Mouse (Mus musculus) intestine, embryonic 15.5 days (tissue): ENCODE measurements at regions not wholly inside any gene's neighbourhood (a gene's known extent, or its start where the extent isn't known, plus 50 kb on each side); places are given as distances from the start of the nearest gene placed in this dataset.
"Not testable (repeated sequence)": the region's sequence is repeated elsewhere in the genome, so short reads cannot be mapped to it uniquely, and the experiment has no call there.

Experiments
- ATAC-seq: fragments of 200-750 bp; cut with Nextera tagmentation; 2 replicates; pipeline ENCODE4 v1.8.0; 2017; ENCODE audit warnings: moderate TSS enrichment, moderate library complexity
- H3K27ac ChIP-seq: fragments of 300-500 bp; sonication (generic); 2 replicates; pipeline ENCODE4 v1.5.1; 2015; ENCODE audit warnings: mild to moderate bottlenecking, inconsistent platforms
- H3K27me3 ChIP-seq: fragments of 300-500 bp; sonication (generic); replicated peaks from 2 replicates; pipeline ENCODE4 v1.6.1; 2015; ENCODE audit warnings: inconsistent platforms
- H3K36me3 ChIP-seq: fragments of 300-500 bp; sonication (generic); 2 replicates; pipeline ENCODE4 v1.6.1; 2015; ENCODE audit warnings: inconsistent platforms
- H3K4me1 ChIP-seq: fragments of 300-500 bp; sonication (generic); replicated peaks from 2 replicates; pipeline ENCODE4 v1.6.1; 2015; ENCODE audit warnings: inconsistent platforms
- H3K4me2 ChIP-seq: fragments of 300-500 bp; sonication (generic); replicated peaks from 2 replicates; pipeline ENCODE4 v1.6.1; 2015; ENCODE audit warnings: mild to moderate bottlenecking, inconsistent platforms
- H3K4me3 ChIP-seq: fragments of 300-500 bp; sonication (generic); replicated peaks from 2 replicates; pipeline ENCODE4 v1.5.1; 2015; ENCODE audit warnings: inconsistent platforms
- H3K9ac ChIP-seq: fragments of 300-500 bp; sonication (generic); 2 replicates; pipeline ENCODE4 v1.6.1; 2015; ENCODE audit warnings: inconsistent platforms
- H3K9me3 ChIP-seq: fragments of 300-500 bp; sonication (generic); 2 replicates; pipeline ENCODE4 v1.6.1; 2016; ENCODE audit warnings: inconsistent platforms
- WGBS: fragments of 180-500 bp; shearing (Covaris S2); methylation state at CpG from one replicate; pipeline ENCODE4 v1.1.7; 2015; 5-methylcytosine and 5-hydroxymethylcytosine counted together

DNA sequence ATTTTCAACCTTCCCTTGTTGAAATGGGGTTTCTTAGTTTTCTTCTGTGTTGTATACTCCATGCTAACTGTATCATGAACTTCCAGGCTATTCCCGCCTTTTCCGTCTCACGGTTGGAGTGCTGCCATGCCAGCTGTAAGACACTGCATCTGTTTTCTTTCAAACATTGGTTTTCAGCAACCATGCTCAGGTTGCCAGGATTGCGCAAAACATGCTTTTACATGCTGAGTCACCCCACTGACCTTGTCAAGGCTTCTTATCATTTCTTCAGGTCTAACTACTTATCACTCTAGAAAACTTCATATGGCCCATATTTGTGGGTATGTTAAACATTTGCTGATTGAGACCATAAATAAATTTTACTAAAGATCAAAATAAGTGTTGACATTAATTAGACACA is 551.2 kb downstream of the Tlr4 start:
- no peaks in the 10 kb centered on the region for H3K27me3 ChIP-seq
- no peak for ATAC-seq
- H3K9me3 ChIP-seq = no peaks in the 10 kb centered on the region

DNA sequence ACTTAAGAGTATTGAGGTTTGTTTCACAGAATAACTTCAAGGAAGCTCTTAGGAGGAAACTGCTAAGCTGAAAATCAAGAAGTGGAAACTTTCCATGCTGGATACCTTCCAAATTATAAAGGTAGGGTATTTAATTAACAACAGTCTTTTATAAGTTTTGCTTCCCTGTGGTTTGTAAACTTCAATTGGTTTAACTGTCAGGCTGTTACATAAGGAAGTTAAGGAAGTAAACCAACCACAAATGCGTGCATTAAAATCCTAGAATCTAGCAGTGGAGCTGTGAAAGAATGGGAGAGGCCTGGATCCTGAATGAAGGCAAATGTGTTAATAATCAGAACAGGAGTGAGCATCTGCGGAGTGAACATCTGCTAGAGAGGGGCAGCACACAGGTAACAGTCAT is 560.5 kb downstream of the Tlr4 start:
- H3K9ac ChIP-seq = no peak overlapping the region
- H3K27me3 ChIP-seq = no peaks in the 10 kb centered on the region
- no peak overlapping the region for H3K4me3 ChIP-seq
- H3K27ac ChIP-seq = no peak overlapping the region
- H3K36me3 ChIP-seq = no peaks in the 10 kb centered on the region
- H3K9me3 ChIP-seq = no peaks in the 10 kb centered on the region
- no peaks in the 10 kb centered on the region for H3K4me1 ChIP-seq
- 90% methylated on average over 2 of the region's 2 CpGs for WGBS
- ATAC-seq = no peak
- H3K4me2 ChIP-seq = no peak overlapping the region

More for the DNA sequence above, 551.2 kb downstream of the Tlr4 start:
- 82% methylated on average over 4 of the region's 4 CpGs for WGBS
- Histone ChIP-seq H3K27ac (no peak overlapping the region), H3K9ac (no peak overlapping the region), H3K4me3 (no peak overlapping the region), H3K4me1 (no peaks in the 10 kb centered on the region), H3K36me3 (no peaks in the 10 kb centered on the region), H3K4me2 (no peak overlapping the region)

DNA sequence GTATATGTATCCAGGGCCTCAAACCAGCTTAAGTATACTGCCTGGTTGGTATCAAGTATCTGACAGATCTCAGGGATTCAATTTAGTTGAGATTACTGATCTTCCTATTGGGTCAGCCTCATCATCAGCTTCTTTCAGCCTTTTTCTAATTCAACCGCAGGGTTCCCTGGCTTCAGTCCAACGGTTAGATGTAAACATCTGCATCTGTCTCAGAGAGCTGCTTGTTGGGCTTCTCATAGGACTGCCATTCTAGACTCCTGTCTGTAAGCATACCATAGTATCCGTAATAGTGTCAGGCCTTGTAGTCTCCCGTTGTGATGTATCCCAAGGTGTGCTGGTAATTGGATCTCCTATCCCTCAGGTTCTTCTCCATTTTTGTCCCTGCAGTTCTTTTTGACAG is 575.6 kb downstream of the Tlr4 start:
- no peak for ATAC-seq
- no peak overlapping the region for H3K9ac ChIP-seq
- no peak overlapping the region for H3K4me3 ChIP-seq
- no peaks in the 10 kb centered on the region for H3K9me3 ChIP-seq
- no peak overlapping the region for H3K27ac ChIP-seq
- H3K27me3 ChIP-seq = no peaks in the 10 kb centered on the region
- 54% methylated on average over 4 of the region's 4 CpGs for WGBS
- no peaks in the 10 kb centered on the region for H3K4me1 ChIP-seq
- no peak overlapping the region for H3K4me2 ChIP-seq
- no peaks in the 10 kb centered on the region for H3K36me3 ChIP-seq

DNA sequence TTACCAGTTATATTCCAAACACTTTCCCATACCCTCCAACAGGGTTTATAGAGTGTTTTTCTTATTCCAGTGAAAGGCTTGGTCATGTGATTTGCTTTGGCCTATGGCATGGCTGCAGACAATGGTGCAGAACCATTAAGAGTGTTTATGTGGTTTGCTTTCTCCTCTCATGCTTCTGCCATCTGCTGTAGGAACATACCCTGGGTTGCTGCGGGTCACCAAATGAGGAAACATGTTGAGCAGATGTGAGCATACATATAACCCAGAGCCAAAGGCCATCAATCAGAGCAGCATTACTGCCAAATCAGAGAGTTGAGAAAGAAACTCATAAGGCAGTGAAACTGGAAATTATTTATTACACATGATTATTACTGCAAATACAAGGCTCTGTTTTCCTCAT is 596.7 kb downstream of the Tlr4 start:
- Histone ChIP-seq H3K4me2 (no peak overlapping the region), H3K9ac (no peak overlapping the region), H3K4me3 (no peak overlapping the region), H3K9me3 (no peaks in the 10 kb centered on the region), H3K4me1 (no peaks in the 10 kb centered on the region), H3K27ac (no peak overlapping the region), H3K36me3 (no peaks in the 10 kb centered on the region), H3K27me3 (no peaks in the 10 kb centered on the region)
- ATAC-seq = no peak
- WGBS = 76% methylated on average over 1 of the region's 1 CpGs

DNA sequence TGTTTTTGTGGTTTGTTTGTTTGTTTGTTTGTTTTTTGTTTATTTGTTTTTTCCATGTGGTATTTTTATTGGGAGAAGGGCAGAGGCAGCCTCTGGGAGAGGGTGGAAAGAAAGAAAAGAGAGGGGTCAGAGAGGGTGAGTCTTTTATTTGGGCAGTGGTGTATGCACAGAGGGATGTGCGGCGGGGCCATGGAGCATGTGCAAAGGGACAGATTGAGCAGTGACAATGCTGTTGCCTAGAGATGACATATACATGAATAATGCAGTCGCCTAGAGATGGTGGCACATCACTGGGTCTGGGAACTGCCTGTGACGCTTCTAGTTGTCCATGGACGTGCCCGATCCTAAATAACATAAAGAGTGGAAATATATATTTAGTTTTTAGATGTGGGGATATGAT is 598.3 kb downstream of the Tlr4 start:
- H3K4me1 ChIP-seq = no peaks in the 10 kb centered on the region
- H3K4me2 ChIP-seq = no peak overlapping the region
- H3K36me3 ChIP-seq = no peaks in the 10 kb centered on the region
- no peak overlapping the region for H3K9ac ChIP-seq
- H3K27ac ChIP-seq = no peak overlapping the region
- WGBS = 90% methylated on average over 6 of the region's 6 CpGs
- no peak for ATAC-seq
- no peak overlapping the region for H3K4me3 ChIP-seq
- no peaks in the 10 kb centered on the region for H3K9me3 ChIP-seq
- H3K27me3 ChIP-seq = no peaks in the 10 kb centered on the region

DNA sequence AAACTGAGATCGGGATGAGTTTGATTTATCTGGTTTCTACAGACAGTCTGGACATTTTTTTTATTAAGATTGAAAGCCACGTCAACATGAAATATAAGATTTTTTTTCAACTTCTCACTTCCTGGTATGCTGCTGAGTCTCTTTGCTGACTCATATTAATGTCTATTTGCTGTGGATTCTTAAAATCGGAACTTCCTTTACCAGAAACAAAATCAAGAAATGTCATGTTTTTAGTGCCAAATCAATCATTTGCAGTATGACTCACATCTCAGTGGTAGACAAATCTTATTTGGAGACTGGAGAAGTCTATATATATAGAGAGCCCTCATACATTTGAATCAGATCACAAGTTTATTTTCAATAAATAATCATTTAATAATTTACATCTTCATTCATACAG is 620.5 kb downstream of the Tlr4 start:
- no peak overlapping the region for H3K4me3 ChIP-seq
- no peaks in the 10 kb centered on the region for H3K9me3 ChIP-seq
- no peak overlapping the region for H3K4me2 ChIP-seq
- ATAC-seq = no peak
- H3K27me3 ChIP-seq = no peaks in the 10 kb centered on the region
- no peaks in the 10 kb centered on the region for H3K4me1 ChIP-seq
- no peaks in the 10 kb centered on the region for H3K36me3 ChIP-seq
- no peak overlapping the region for H3K27ac ChIP-seq
- H3K9ac ChIP-seq = no peak overlapping the region
- WGBS = 77% methylated on average over 3 of the region's 3 CpGs

DNA sequence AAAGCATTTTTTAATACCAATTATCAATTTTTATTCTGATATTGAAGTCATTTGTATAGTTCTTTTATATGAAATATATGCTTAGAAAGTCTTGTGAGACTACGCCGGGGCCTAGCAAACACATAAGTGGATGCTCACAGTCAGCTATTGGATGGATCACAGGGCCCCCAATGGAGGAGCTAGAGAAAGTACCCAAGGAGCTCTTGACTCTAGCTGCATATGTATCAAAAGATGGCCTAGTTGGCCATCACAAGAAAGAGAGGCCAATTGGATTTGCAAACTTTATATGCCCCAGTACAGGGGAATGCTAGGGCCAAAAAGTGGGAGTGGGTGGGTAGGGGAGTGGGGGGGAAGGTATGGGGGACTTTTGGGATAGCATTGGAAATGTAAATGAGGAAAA is 632.5 kb downstream of the Tlr4 start:
- ATAC-seq, H3K27ac ChIP-seq, H3K4me1 ChIP-seq, H3K27me3 ChIP-seq, H3K4me2 ChIP-seq, H3K9ac ChIP-seq, H3K9me3 ChIP-seq, H3K36me3 ChIP-seq, H3K4me3 ChIP-seq: not testable (repeated sequence)
- WGBS = 90% methylated on average over 2 of the region's 2 CpGs

DNA sequence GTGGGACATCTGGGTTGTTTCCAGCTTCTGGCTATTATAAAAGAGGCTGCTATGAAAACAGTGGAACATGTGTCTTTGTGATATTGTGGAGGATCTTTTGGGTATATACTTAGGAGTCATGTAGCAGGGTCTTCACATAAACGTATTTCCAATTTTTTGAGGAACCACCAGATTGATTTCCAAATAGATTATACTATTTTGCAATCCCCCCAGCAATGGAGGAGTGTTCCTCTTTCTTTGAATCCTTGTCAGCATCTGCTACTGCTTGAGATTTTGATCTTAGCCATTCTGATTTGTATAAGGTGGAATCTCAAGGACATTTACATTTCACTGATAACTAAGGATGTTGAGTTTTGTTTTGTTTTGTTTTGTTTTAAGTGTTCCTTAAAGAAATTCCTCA is 645.6 kb downstream of the Tlr4 start:
- H3K27me3 ChIP-seq = no peaks in the 10 kb centered on the region
- no peaks in the 10 kb centered on the region for H3K9me3 ChIP-seq
- no peak overlapping the region for H3K27ac ChIP-seq
- 77% methylated on average over 1 of the region's 1 CpGs for WGBS
- no peak overlapping the region for H3K4me2 ChIP-seq
- no peaks in the 10 kb centered on the region for H3K36me3 ChIP-seq
- no peak for ATAC-seq
- no peaks in the 10 kb centered on the region for H3K4me1 ChIP-seq
- no peak overlapping the region for H3K4me3 ChIP-seq
- no peak overlapping the region for H3K9ac ChIP-seq

DNA sequence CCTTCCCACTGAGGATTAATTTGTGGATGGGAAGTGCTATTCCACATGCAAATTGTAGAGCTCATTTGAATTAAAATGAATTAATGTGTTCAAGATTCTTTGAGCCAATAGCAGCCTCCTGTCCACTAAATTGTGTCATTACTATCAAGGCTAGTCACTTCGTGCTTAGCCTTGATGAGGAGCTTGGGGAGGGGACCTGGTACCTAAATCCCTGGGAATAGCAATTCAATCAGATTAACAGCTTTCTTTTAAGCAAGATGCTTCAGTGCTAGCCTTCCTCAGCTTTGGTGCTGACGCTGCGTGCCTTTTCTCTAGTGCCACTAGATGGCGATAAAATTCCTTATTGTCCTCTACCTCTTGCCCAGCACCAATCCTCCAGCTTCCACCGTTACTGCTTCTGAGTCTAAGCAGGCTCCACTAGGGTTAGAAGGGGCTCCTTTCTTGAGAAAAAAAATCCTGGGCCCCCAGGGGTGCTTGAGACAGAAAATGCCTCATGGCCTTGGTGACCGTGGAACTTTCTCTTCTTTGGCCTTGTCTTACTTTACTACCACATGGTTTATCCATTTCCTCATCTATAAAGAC is 650.0 kb downstream of the Tlr4 start:
- H3K9ac ChIP-seq = no peak overlapping the region
- H3K4me1 ChIP-seq = no peaks in the 10 kb centered on the region
- no peaks in the 10 kb centered on the region for H3K27me3 ChIP-seq
- WGBS = 18% methylated on average over 6 of the region's 6 CpGs
- H3K36me3 ChIP-seq = no peaks in the 10 kb centered on the region
- H3K9me3 ChIP-seq = no peaks in the 10 kb centered on the region
- no peak overlapping the region for H3K4me2 ChIP-seq
- H3K4me3 ChIP-seq = no peak overlapping the region
- 0 out of 2 replicates have a peak, but pooled peaks have one; percentile 56 for ATAC-seq
- no peak overlapping the region for H3K27ac ChIP-seq

DNA sequence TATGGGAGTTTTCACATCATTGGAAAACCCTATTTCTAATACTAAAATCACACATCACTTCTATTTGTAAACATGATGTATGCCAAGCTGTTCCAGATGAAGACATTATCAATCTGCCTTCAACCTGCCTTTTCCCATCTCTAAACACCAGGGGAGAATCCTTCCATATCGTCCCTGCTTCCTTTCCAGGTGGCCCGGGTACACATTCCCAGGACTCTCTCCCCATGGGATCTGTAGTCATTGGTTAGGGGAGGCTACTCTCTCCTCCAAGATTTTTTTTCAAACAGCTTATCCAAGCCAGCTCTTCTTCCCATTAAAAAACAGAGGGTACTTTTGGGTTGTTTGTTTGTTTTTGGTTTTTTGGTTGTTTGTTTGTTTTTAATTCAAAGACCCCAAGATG is 650.7 kb downstream of the Tlr4 start:
- Histone ChIP-seq H3K9me3 (no peaks in the 10 kb centered on the region), H3K4me3 (no peak overlapping the region)
- ATAC-seq = no peak

DNA sequence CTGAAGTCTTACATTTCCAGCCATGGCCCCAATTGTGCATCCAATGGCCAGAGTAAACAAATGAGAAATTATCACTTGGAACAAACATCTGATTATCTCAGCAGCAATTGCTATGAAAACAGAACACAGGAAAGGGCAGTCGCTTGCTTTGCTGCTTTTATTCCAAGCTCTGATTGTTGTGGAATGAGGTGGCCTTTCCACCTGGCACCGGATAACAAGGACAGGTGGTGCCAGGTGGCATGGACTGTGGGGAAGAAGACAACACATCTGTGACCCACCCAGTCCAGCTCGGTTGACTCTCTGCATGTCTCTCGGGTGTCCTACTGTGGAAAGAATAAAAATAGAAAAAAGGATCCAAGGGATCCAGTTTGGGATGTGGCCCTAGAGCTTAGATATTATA is 694.9 kb downstream of the Tlr4 start:
- Histone ChIP-seq H3K4me2 (no peak overlapping the region), H3K4me1 (no peaks in the 10 kb centered on the region), H3K4me3 (no peak overlapping the region), H3K27me3 (no peaks in the 10 kb centered on the region), H3K9me3 (no peaks in the 10 kb centered on the region), H3K9ac (no peak overlapping the region), H3K36me3 (no peaks in the 10 kb centered on the region), H3K27ac (no peak overlapping the region)
- no peak for ATAC-seq
- 80% methylated on average over 4 of the region's 4 CpGs for WGBS

More for the DNA sequence above, 650.7 kb downstream of the Tlr4 start:
- Histone ChIP-seq H3K9ac (no peak overlapping the region), H3K4me1 (no peaks in the 10 kb centered on the region), H3K4me2 (no peak overlapping the region), H3K36me3 (no peaks in the 10 kb centered on the region), H3K27me3 (no peaks in the 10 kb centered on the region), H3K27ac (no peak overlapping the region)
- WGBS = 42% methylated on average over 2 of the region's 2 CpGs

DNA sequence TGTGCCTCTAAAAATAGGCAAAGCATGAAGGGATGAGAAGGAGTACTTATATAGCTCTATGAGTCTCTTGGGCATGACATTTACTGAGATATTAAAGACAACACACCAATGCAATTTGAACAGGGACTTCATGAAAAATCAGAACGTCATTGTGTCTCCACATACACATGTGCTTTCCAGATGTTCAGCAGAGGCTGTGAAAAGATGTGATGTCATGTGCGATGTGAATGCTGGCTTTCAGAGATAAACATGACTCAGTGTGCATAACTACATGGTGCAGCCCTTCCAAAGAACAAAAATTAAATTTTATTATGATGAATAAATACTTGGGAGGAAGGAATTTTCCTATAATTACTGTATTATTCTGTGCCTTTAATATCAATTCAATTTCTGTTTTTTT is 695.8 kb downstream of the Tlr4 start:
- Histone ChIP-seq H3K4me1 (no peaks in the 10 kb centered on the region), H3K27me3 (no peaks in the 10 kb centered on the region), H3K36me3 (no peaks in the 10 kb centered on the region), H3K27ac (no peak overlapping the region), H3K4me3 (no peak overlapping the region), H3K9me3 (no peaks in the 10 kb centered on the region), H3K4me2 (no peak overlapping the region), H3K9ac (no peak overlapping the region)
- WGBS = 69% methylated on average over 2 of the region's 2 CpGs
- no peak for ATAC-seq

DNA sequence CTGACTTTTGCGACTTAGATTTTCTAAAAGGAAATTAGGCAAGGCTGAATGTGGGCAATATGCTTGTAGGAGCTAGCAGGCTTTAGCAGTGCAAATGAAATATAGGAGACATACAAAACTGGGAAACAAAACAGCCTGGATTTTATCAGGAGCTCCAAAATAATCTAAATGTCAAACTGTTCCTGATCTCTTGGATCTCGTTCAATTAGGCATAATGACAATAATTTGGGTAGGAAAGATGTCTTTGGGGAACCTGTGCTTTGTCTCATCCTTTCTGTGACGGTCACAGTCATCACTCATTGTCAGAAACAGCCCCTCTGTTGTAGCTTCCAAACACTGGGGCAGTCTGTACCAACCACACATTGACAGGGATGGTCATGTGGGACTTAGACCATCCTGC is 702.2 kb downstream of the Tlr4 start:
- no peak for ATAC-seq
- Histone ChIP-seq H3K27ac (no peak overlapping the region), H3K4me1 (no peaks in the 10 kb centered on the region), H3K27me3 (no peaks in the 10 kb centered on the region), H3K9me3 (no peaks in the 10 kb centered on the region), H3K4me2 (no peak overlapping the region), H3K36me3 (no peaks in the 10 kb centered on the region), H3K9ac (no peak overlapping the region), H3K4me3 (no peak overlapping the region)
- 50% methylated on average over 3 of the region's 3 CpGs for WGBS
